Mouse (Mus musculus): Measurements from ENCODE around the gene Mafb.

Gene Mafb

GRCm38 (mm10) chr2:160366980-160367338 lies at the start of gene Mafb:
Mafb (minus strand) TSS chr2:160367065.
- DNase-seq = peak; percentile 22 to 48

- no peak for DNase-seq
Observed at GRCm38 (mm10) chr2:160415161-160415560, 48.3 kb upstream of the Mafb start.

GRCm38 (mm10) chr2:160414736-160415135 lies 47.9 kb upstream of the Mafb start:
- no peak for DNase-seq

- peak; percentile 6 to 10 for DNase-seq
Observed at GRCm38 (mm10) chr2:160413982-160414381, 47.1 kb upstream of the Mafb start.

GRCm38 (mm10) chr2:160413055-160413454 lies 46.2 kb upstream of the Mafb start:
- no peak for DNase-seq

GRCm38 (mm10) chr2:160411431-160411830 lies 44.6 kb upstream of the Mafb start:
- DNase-seq = no peak

GRCm38 (mm10) chr2:160407720-160408119 lies 40.9 kb upstream of the Mafb start:
- no peak for DNase-seq

GRCm38 (mm10) chr2:160397747-160398146 lies 30.9 kb upstream of the Mafb start:
- DNase-seq = no peak

- no peak for DNase-seq
Observed at GRCm38 (mm10) chr2:160394735-160395134, 27.9 kb upstream of the Mafb start.

- no peak for DNase-seq
Observed at GRCm38 (mm10) chr2:160392648-160393047, 25.8 kb upstream of the Mafb start.

- no peak for DNase-seq
Observed at GRCm38 (mm10) chr2:160388596-160388995, 21.7 kb upstream of the Mafb start.

- DNase-seq = no peak
Observed at GRCm38 (mm10) chr2:160383418-160383817, 16.6 kb upstream of the Mafb start.

- DNase-seq = peak; percentile 29
Observed at GRCm38 (mm10) chr2:160378271-160378670, 11.4 kb upstream of the Mafb start.

GRCm38 (mm10) chr2:160376236-160376635 lies 9.4 kb upstream of the Mafb start:
- no peak for DNase-seq

GRCm38 (mm10) chr2:160369653-160370420 lies 3.0 kb upstream of the Mafb start:
- DNase-seq = no peak

GRCm38 (mm10) chr2:160368422-160369357 lies 1.8 kb upstream of the Mafb start:
- DNase-seq = no peak

GRCm38 (mm10) chr2:160367448-160368208 lies 763 bp upstream of the Mafb start:
- DNase-seq = peak; percentile 68 to 76

- peak in 1 of 2 experiments; percentile 8 for DNase-seq
Observed at GRCm38 (mm10) chr2:160366111-160366979, 520 bp downstream of the Mafb start.

GRCm38 (mm10) chr2:160365107-160365911 lies 1.6 kb downstream of the Mafb start:
- DNase-seq = no peak

GRCm38 (mm10) chr2:160364666-160365065 lies 2.2 kb downstream of the Mafb start:
- DNase-seq = no peak

GRCm38 (mm10) chr2:160364128-160364650 lies 2.7 kb downstream of the Mafb start:
- DNase-seq = no peak
